Mouse (Mus musculus): ENCODE results near the gene Cep19.

Gene Cep19

GRCm38 (mm10) chr16:32144592-32144991 is 45.0 kb downstream of the Cep19 start:
- DNase-seq (ENCODE audit: low spot score): no peak

- no peak for DNase-seq (ENCODE audit: low spot score)
Observed at GRCm38 (mm10) chr16:32147589-32148207, 48.1 kb downstream of the Cep19 start.

GRCm38 (mm10) chr16:32153976-32154375 is 54.4 kb downstream of the Cep19 start:
- DNase-seq (ENCODE audit: low spot score): no peak

DNA sequence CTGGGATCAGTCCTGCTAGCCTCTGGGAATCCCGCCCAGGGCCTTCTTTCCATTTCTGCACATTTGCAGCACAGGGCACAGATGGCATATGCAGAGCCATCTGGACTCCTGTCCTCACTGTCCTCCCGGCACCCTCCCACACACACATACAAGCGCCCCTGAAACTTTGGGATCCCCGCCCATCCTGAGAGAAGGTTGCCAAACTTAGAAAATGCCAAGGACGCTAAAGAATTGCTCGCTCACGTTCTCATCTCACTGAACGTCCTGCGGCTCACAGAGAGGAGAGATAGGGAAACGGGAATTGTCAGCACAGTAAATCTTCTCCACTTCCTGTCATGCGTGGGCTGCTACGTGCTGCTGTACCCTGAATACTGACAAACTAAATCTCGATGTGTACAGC is 54.8 kb downstream of the Cep19 start:
- DNase-seq (ENCODE audit: low spot score): no peak

- DNase-seq (ENCODE audit: low spot score): no peak
Observed at GRCm38 (mm10) chr16:32156719-32157118, 57.1 kb downstream of the Cep19 start.

DNA sequence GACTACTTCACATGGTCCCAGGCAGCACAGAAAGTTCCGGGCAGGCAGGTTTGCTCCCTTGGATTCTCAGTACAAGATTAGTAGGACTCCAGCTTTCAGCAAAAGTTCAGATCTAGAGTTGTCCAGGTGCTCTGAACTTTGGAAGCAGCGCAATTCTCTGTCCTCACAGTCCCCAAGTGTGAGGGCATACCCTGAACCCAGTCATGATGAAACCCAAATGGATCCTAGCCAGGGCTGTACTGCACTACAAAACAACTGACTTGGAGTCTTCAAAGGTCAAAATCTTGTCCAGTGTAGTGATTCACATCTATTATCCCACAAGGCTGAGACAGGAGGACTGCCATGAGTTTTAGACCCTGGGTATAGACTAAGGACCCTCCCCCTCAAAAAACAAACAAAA is 57.8 kb downstream of the Cep19 start:
- no peak for DNase-seq (ENCODE audit: low spot score)
